Mouse (Mus musculus) testis, adult 2 months (tissue): ENCODE measurements at regions not wholly inside any gene's neighbourhood (a gene's known extent, or its start where the extent isn't known, plus 50 kb on each side); places are given as distances from the start of the nearest gene placed in this dataset.

Source experiments
- CTCF ChIP-seq: fragments of 200-500 bp; IDR thresholded peaks from 2 replicates; pipeline ENCODE4 v1.5.1; 2012; ENCODE audit warnings: low read depth, mild to moderate bottlenecking, inconsistent platforms, low read length, moderate library complexity; ENCODE audit not compliant: control insufficient read depth, insufficient read depth, insufficient replicate concordance
- POLR2A ChIP-seq: fragments of 200-500 bp; IDR thresholded peaks from 2 replicates; pipeline ENCODE4 v1.6.1; 2012; ENCODE audit warnings: low read depth, mild to moderate bottlenecking, inconsistent platforms, low read length, moderate library complexity; ENCODE audit not compliant: control insufficient read depth

GRCm38 (mm10) chr1:194504207-194504606, 113.8 kb upstream of the Plxna2 start:
- TF ChIP-seq CTCF (no peak), POLR2A (no peak)
